In the genomic region with DNA sequence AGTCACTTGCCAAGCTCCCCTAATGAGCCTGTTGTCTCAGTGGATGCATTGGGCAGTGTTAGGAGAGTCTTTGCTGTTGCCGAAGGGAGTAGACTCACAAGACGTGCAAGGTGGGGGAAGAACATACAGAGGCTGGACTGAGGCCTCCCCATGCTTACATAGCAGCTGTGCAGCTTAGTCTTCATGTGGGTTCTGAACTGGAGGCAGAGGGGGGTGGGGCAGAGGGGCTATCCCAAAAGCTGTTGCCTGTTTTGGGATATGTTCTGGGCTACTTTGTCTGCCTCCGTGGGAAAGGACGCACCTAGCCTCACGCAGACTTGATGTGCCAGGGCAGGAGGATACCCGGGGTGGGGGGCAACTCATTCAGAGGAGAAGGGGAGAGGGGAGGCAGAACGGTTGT, we compare ENCODE assay signal across 16 mouse cellular contexts.
"Had no signal": no experiment of that assay in that cellular context is flagged by ENCODE, and none has a peak within 500 bp of the region (broad histone marks: within the 10 kb centered on the region; RNA-seq: fewer than 3 reads in every experiment).

No protein-coding gene starts in this region.

- H3K27ac ChIP-seq: intestine, embryonic 15.5 days; kidney, embryonic 15.5 days; left cerebral cortex, adult 2 months; liver, embryonic 13.5 days; macrophage; midbrain, embryonic 13.5 days; stomach, embryonic 15.5 days had no signal

- ATAC-seq: intestine, embryonic 15.5 days; lung, postnatal 0 days; midbrain, embryonic 13.5 days; midbrain, embryonic 16.5 days had no signal

- DNase-seq: kidney, adult 11 months; kidney, adult 8-10 months; kidney, postnatal 10 days; kidney, postnatal 36 days; layer of hippocampus, postnatal 36 days; liver, embryonic 13.5 days; lung, embryonic 14.5 days had no signal

- H3K9me3 ChIP-seq: intestine, embryonic 15.5 days; kidney, embryonic 15.5 days; liver, embryonic 13.5 days; midbrain, embryonic 13.5 days; stomach, embryonic 15.5 days had no signal

- H3K4me3 ChIP-seq: intestine, embryonic 15.5 days; kidney, embryonic 15.5 days; left cerebral cortex, adult 2 months; liver, embryonic 13.5 days; midbrain, embryonic 13.5 days; myocyte; stomach, embryonic 15.5 days had no signal

- H3K4me1 ChIP-seq: intestine, embryonic 15.5 days; liver, embryonic 13.5 days; stomach, embryonic 15.5 days had no signal

- H3K36me3 ChIP-seq: intestine, embryonic 15.5 days; kidney, embryonic 15.5 days; liver, embryonic 13.5 days; midbrain, embryonic 13.5 days; stomach, embryonic 15.5 days had no signal

- H3K27me3 ChIP-seq: intestine, embryonic 15.5 days; kidney, embryonic 15.5 days; midbrain, embryonic 13.5 days; stomach, embryonic 15.5 days had no signal
